Mouse (Mus musculus) limb, embryonic 13.5 days (tissue): ENCODE results near the gene Gpr87. TPM values are rescaled to one million over a fixed set of nuclear protein-coding genes. Genes with fewer than 3 reads are reported as not detected.
"Not testable (repeated sequence)": the region's sequence is repeated elsewhere in the genome, so short reads cannot be mapped to it uniquely, and the experiment has no call there.

ENCODE experiments used
- ATAC-seq: fragments of 200-750 bp; cut with Nextera tagmentation; 2 replicates; pipeline ENCODE4 v1.8.0; 2017; ENCODE audit warnings: low read depth, moderate number of reproducible peaks, moderate TSS enrichment; ENCODE audit not compliant: low FRiP score
- H3K27ac ChIP-seq: fragments of 300-500 bp; sonication (generic); 2 replicates; pipeline ENCODE4 v1.5.1; 2015; ENCODE audit warnings: inconsistent platforms, mild to moderate bottlenecking, moderate library complexity
- H3K27me3 ChIP-seq: fragments of 300-500 bp; sonication (generic); 2 replicates; pipeline ENCODE4 v1.6.1; 2015; ENCODE audit warnings: mild to moderate bottlenecking, inconsistent platforms
- H3K36me3 ChIP-seq: fragments of 300-500 bp; sonication (generic); 2 replicates; pipeline ENCODE4 v1.6.1; 2015; ENCODE audit warnings: inconsistent platforms, mild to moderate bottlenecking, moderate library complexity
- H3K4me1 ChIP-seq: fragments of 300-500 bp; sonication (generic); 2 replicates; pipeline ENCODE4 v1.6.1; 2015; ENCODE audit warnings: inconsistent platforms
- H3K4me2 ChIP-seq: fragments of 300-500 bp; sonication (generic); replicated peaks from 2 replicates; pipeline ENCODE4 v1.6.1; 2015; ENCODE audit warnings: inconsistent platforms, mild to moderate bottlenecking, moderate library complexity
- H3K4me3 ChIP-seq: fragments of 300-500 bp; sonication (generic); 2 replicates; pipeline ENCODE4 v1.5.1; 2015; ENCODE audit warnings: moderate library complexity, mild to moderate bottlenecking, inconsistent platforms
- H3K9ac ChIP-seq: fragments of 300-500 bp; sonication (generic); 2 replicates; pipeline ENCODE4 v1.6.1; 2015; ENCODE audit warnings: mild to moderate bottlenecking, inconsistent platforms
- H3K9me3 ChIP-seq: fragments of 300-500 bp; sonication (generic); 2 replicates; pipeline ENCODE4 v1.6.1; 2016; ENCODE audit warnings: inconsistent platforms
- WGBS: fragments of 180-500 bp; shearing (Covaris S2); methylation state at CpG from one replicate; pipeline ENCODE4 v1.1.7; 2015; 5-methylcytosine and 5-hydroxymethylcytosine counted together
- polyA plus RNA-seq: library from polyadenylated mRNA; unstranded; fragments of >200 nt; fragmentation: Nextera tagmentation; extraction: Ambion mirVana; gene quantifications from 2 replicates; pipeline ENCODE4 v1.2.1, GENCODE M21; 2015

Gpr87 gene
- polyA plus RNA-seq, 1 experiment from 2014 or later = 1.6 TPM

DNA sequence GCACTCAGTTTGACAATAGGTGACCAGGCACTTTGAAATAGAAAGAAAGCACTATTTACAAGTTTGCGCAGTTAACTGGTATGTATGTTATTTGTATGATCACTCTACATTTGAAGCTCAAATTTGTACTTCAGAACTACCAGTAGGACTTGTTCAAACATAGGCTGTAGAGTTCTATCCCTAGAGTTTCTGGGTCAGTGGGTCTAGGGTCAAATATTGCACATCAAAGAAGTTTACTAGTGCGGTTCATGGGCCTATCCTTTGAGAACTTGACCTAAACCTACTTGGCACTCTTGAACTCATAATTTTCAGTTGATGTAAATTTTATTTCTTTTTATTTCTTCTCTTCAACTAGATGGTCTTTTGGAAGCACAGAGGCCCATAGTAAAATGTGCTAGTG, 44.3 kb downstream of the Gpr87 start:
- Histone ChIP-seq H3K4me1 (peaks cover 3% of the 10 kb centered on the region; the same call in 1 of the 2 replicates), H3K27ac (no peak overlapping the region), H3K9ac (no peak overlapping the region), H3K4me3 (no peak overlapping the region), H3K9me3 (no peaks in the 10 kb centered on the region), H3K36me3 (no peaks in the 10 kb centered on the region), H3K4me2 (no peak overlapping the region), H3K27me3 (no peaks in the 10 kb centered on the region)
- whole genome bisulfite sequencing = 99% methylated on average over 2 of the region's 2 CpGs
- ATAC-seq = no peak

DNA sequence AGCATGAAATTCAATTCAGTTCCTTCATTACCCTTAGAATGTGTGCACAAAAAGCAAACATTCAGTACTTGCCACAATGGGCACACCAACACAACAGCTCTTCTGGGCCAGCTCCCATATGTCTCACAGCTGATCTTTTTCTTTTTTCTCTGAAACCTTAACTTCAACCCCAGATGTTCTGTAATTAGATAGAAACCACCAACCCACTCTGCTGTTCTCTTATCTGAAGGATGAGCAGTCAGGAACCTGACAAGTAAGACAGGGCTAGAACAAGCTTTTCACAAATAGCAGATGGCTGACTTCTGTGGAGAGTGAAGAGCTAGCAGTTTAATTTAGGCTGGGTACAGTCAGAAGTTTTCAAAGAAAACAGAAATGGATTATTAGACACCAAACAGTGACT, 45.3 kb downstream of the Gpr87 start:
- Histone ChIP-seq H3K4me2 (no peak overlapping the region), H3K4me1 (peaks cover 3% of the 10 kb centered on the region; the same call in 1 of the 2 replicates), H3K27me3 (no peaks in the 10 kb centered on the region), H3K9me3 (no peaks in the 10 kb centered on the region), H3K4me3 (no peak overlapping the region), H3K27ac (no peak overlapping the region), H3K9ac (no peak overlapping the region), H3K36me3 (no peaks in the 10 kb centered on the region)
- ATAC-seq = no peak

DNA sequence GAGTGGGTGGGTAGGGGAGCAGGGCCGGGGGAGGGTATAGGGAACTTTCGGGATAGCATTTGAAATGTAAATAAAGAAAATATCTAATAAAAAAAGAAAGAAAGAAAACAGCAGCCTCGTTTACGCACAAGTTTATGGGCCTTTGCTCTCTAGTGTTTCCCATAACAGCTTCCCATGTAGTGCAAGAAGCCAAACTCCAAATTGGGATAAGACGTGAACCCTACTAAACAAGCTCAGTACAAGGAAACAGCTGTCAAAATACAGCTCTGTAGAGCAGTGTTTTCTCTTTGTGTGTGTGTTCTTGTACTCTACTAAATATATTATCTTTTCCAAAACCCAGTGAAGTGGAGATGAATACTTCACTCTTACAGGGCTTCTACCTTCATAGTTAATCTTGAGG, 49.7 kb downstream of the Gpr87 start:
- Histone ChIP-seq H3K9ac (no peak overlapping the region), H3K4me1 (no peaks in the 10 kb centered on the region), H3K27ac (no peak overlapping the region), H3K36me3 (no peaks in the 10 kb centered on the region), H3K4me3 (no peak overlapping the region), H3K4me2 (no peak overlapping the region), H3K9me3 (no peaks in the 10 kb centered on the region), H3K27me3 (no peaks in the 10 kb centered on the region)
- ATAC-seq = peak; percentile 44; the same call in 1 of the 2 replicates
- WGBS = 28% methylated on average over 5 of the region's 5 CpGs

DNA sequence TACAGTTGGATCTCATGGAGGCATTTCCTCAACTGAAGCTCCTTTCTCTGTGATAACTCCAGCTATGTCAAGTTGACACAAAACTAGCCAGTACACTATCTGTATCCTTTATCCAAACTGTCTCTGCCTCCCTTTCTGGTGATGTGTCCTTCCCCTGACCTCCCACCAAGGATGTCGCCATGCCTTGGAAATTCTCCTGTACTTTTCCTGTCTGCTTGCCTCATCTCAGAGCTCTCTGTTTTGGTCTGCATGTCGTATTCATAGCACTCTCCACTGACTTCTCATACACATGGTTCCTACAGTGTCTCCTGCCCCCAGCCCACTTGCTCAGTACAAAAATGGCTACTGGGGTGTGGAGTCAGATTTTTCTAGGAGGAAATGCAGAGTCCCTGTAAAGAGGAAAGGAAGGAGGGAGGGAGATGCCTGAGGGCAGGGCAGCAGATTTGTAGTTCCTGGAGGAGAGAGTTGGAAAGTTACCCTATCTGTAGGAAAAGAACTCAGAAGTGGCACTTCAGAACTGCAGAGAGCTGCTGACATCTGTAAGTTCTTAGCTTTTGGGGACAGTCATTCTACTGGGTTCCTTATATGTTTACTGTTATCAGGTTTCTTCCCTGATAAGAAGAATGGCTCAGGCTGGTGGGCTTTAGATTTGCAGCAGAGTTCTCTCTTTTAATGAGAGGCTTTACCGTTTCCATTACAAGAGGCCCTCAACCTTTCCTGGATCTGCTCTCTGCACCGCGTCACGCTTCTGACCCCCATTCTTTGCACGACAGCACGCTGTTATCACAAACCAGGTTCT, 53.2 kb downstream of the Gpr87 start:
- H3K4me1 ChIP-seq = no peaks in the 10 kb centered on the region
- 66% methylated on average over 8 of the region's 8 CpGs for WGBS

DNA sequence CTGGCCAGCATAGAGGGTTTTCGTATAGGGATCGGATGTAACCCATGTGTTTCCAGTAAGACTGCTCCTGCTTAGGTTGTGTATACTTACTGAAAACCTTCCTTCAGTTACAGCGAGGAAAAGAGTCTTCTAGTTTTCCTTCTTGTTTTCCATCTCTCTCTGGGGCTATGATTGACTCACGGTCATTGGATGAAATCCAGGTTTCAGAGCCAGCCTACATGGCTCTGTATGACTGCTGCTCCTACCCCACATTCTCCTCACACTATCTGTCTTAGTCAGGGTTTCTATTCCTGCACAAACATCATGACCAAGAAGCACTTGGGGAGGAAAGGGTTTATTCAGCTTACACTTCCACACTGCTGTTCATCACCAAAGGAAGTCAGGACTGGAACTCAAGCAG, 54.0 kb downstream of the Gpr87 start:
- WGBS = 84% methylated on average over 4 of the region's 4 CpGs
- not testable (repeated sequence) for H3K9ac ChIP-seq, H3K27ac ChIP-seq, H3K9me3 ChIP-seq, ATAC-seq, H3K27me3 ChIP-seq, H3K36me3 ChIP-seq, H3K4me2 ChIP-seq, H3K4me1 ChIP-seq, H3K4me3 ChIP-seq

More for the DNA sequence above, 53.2 kb downstream of the Gpr87 start:
- no peak overlapping the region for H3K4me3 ChIP-seq
- no peak for ATAC-seq
- H3K27me3 ChIP-seq = no peaks in the 10 kb centered on the region
- H3K36me3 ChIP-seq = no peaks in the 10 kb centered on the region
- no peak overlapping the region for H3K27ac ChIP-seq
- H3K9ac ChIP-seq = no peak overlapping the region
- H3K9me3 ChIP-seq = no peaks in the 10 kb centered on the region
- H3K4me2 ChIP-seq = no peak overlapping the region

DNA sequence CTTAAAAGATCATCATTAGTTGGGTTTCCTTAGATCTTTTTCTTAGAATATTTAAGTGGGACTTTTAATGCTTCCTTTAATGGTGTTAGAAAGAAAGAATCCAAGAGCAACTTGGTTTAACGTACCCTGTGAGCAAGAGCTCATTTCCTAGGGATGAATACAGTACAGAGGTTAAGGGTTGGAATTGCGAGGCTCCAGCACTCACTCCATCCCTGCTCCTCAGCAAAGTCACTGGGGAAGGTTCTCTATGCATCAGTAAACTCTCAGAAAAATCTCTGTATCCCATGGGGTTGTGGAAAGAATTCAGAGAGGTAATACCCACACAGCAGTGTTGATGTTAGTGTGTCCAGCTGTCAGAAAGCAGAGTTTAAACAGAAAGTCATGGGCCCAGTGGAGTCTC, 54.8 kb downstream of the Gpr87 start:
- Histone ChIP-seq H3K27me3 (no peaks in the 10 kb centered on the region), H3K4me2 (no peak overlapping the region), H3K4me3 (no peak overlapping the region), H3K9me3 (no peaks in the 10 kb centered on the region), H3K9ac (no peak overlapping the region), H3K27ac (no peak overlapping the region), H3K4me1 (no peaks in the 10 kb centered on the region), H3K36me3 (no peaks in the 10 kb centered on the region)
- 67% methylated on average over 2 of the region's 2 CpGs for WGBS
- ATAC-seq = no peak

DNA sequence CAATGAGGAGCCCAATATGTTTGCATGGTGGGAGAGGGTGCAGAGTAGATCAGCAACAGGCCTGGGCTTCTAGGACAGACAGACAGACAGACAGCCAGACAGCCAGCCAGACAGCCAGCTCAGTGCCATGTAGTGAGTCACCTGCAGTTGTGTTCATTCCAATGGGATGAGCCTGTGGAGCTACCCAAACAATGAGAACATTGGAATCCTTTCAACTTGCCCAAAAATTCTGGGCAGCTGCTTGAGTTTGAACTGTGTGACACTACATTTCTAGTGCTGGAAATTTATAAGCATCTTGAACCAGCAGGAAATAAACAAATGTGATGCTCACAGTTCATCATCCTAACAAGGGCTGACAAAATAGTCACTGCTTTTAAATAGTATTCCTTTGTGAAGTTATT, 55.3 kb downstream of the Gpr87 start:
- no peak overlapping the region for H3K27ac ChIP-seq
- H3K27me3 ChIP-seq = no peaks in the 10 kb centered on the region
- H3K4me3 ChIP-seq = no peak overlapping the region
- no peak for ATAC-seq
- no peaks in the 10 kb centered on the region for H3K9me3 ChIP-seq
- no peak overlapping the region for H3K4me2 ChIP-seq
- H3K36me3 ChIP-seq = no peaks in the 10 kb centered on the region
- no peak overlapping the region for H3K9ac ChIP-seq
- H3K4me1 ChIP-seq = no peaks in the 10 kb centered on the region

DNA sequence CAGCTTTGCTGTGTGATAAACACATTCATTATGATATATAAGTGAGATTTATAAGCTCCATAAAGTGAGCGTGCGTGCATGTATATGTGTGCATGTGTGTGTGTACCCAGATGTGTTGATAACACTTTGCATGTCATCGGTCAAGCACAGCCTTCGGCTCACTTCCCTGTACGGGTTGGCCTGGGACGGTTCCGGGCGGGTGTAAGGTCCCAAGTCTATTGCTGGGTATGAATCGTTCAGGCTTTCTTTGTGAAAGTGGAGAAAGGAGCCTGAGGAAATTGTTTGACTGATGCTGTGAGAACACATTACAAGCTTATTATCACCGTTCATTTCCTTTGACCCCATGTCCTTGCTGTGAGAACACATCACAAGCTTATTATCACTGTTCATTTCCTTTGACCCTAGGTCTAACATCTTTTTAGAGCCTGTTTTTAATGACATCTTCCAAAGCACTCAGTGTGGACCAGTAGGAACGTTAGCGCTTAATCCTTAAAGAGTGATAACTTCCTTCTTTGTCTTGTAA, 55.9 kb downstream of the Gpr87 start:
- Histone ChIP-seq H3K9ac (no peak overlapping the region), H3K4me1 (no peaks in the 10 kb centered on the region), H3K9me3 (no peaks in the 10 kb centered on the region), H3K36me3 (no peaks in the 10 kb centered on the region), H3K4me2 (no peak overlapping the region), H3K27me3 (no peaks in the 10 kb centered on the region), H3K4me3 (no peak overlapping the region), H3K27ac (no peak overlapping the region)
- WGBS = 58% methylated on average over 12 of the region's 12 CpGs
- no peak for ATAC-seq

DNA sequence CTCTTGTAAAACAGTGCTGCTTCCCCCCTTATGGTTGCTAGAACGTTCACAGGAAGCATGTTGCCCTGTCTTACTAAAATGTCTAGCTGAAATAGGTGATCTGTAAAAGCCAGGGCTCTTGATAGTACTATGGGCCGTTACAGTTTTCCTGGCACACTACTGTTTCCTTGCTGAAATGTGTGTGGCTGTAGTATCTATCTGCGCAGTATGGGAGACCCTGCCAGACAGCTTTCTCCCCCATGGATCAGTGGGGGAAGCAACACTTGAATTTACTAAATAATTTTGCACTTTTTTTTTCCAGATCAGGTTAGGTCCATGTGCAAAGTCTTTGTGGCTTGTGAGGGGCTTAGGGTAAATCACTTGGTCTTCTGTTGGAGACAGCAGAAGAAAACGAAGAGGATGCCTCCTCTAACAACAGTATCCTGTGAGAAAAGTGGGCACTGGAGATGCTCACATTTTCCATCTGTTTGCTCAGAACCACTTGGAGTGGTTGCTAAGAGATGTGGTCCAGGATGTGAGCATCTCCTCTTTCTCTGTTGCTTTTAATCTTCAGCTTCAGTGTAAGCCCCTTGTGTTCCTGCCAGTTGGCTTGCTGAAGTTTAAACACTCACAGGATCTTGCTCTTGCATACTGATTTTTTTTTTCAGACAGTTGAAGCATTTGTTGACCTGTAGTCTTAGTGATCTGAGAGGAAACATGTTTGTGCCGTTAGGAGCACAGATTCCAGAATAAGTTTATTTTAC, 58.8 kb downstream of the Gpr87 start:
- Histone ChIP-seq H3K36me3 (no peaks in the 10 kb centered on the region), H3K4me1 (no peaks in the 10 kb centered on the region), H3K4me2 (no peak overlapping the region), H3K9ac (no peak overlapping the region), H3K27ac (no peak overlapping the region), H3K27me3 (no peaks in the 10 kb centered on the region), H3K9me3 (no peaks in the 10 kb centered on the region), H3K4me3 (no peak overlapping the region)
- ATAC-seq = no peak
- WGBS = 68% methylated on average over 5 of the region's 5 CpGs

DNA sequence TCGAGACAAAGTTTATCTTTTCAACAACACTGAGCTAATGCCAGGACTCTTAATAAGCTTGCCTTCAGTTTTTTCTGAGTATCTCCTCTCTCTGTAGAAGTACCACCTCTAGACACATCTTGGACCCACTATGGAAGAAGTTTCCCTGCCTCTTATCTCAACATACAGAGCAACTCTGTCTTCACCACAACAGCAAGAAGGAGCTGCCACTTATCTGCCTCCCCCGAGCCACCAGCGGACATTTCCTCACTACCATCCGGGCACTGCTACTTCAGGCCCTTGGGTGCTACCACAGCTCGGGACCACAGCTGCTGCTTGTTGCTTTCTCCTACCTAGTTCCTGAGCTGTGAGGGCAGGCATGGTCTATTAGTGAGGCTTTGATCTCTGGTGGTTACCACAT, 61.7 kb downstream of the Gpr87 start:
- H3K9ac ChIP-seq = no peak overlapping the region
- H3K4me1 ChIP-seq = no peaks in the 10 kb centered on the region
- WGBS = 71% methylated on average over 5 of the region's 5 CpGs
- H3K4me2 ChIP-seq = no peak overlapping the region
- no peak overlapping the region for H3K27ac ChIP-seq
- no peak overlapping the region for H3K4me3 ChIP-seq
- no peaks in the 10 kb centered on the region for H3K27me3 ChIP-seq
- H3K36me3 ChIP-seq = no peaks in the 10 kb centered on the region
- no peak for ATAC-seq
- no peaks in the 10 kb centered on the region for H3K9me3 ChIP-seq

DNA sequence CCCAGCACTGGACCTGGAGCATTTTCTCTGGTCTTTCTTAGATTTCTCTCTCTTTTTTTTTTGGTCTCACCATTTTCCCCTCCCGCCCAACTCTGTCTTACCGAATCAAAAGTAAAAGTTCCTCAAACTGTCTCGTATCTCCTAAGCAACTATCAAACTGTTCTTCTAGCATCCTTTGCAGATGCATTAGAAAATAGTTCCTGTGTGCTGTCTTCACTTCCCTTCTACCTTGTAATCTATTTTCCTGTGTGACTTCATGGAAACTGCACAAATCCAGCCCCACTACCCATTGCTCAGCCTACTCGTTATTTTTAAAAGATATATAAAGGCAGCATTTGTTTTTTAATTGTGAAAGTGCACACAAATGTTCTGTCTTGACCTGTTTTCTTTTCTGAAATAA, 62.9 kb downstream of the Gpr87 start:
- no peak for ATAC-seq
- Histone ChIP-seq H3K4me3 (no peak overlapping the region), H3K27ac (no peak overlapping the region), H3K9me3 (no peaks in the 10 kb centered on the region), H3K4me1 (no peaks in the 10 kb centered on the region), H3K36me3 (no peaks in the 10 kb centered on the region), H3K4me2 (no peak overlapping the region), H3K9ac (no peak overlapping the region), H3K27me3 (no peaks in the 10 kb centered on the region)
- WGBS = 85% methylated on average over 4 of the region's 4 CpGs

DNA sequence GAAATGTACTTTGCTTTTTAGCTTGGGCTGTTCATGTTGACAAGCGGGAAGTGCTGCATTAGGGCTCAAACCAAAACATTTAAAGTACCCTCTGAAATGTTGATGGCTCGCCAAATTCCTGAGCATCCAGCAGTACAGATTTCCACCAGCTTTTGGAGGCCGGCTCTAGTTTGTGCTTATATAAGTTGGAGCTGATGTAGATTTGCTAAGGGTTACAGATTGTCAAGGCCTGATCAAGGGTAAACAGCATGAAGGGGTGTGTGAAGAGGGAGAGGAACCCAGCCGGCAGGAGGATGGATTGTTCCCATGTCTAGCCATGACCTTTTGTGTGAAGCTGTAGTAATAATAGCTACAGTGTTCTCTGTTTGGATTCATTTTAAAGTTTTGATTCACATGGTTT, 63.8 kb downstream of the Gpr87 start:
- Histone ChIP-seq H3K9ac (no peak overlapping the region), H3K27me3 (no peaks in the 10 kb centered on the region), H3K9me3 (no peaks in the 10 kb centered on the region), H3K36me3 (no peaks in the 10 kb centered on the region), H3K27ac (no peak overlapping the region), H3K4me1 (no peaks in the 10 kb centered on the region), H3K4me2 (no peak overlapping the region), H3K4me3 (no peak overlapping the region)
- 72% methylated on average over 4 of the region's 4 CpGs for WGBS
- ATAC-seq = no peak
